11 mouse cellular contexts compared by ENCODE assay signal in the genomic region with DNA sequence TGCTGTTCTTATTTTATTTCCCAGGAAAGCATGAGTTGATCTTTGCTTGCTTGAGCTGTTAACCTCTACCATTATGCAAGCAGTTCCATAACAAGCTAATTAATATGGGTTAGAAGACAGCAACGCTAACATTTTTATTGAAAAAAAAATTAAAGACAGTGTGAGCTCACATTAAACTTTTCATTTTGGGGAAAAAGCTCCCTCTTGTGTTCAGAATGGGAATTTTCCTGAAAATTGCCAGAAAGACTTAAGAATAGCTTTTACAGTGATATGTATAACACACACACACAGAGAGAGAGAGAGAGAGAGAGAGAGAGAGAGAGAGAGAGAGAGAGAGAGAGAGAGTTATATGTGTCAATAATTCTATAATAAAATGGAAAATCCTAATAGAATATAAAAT. TPM values are rescaled to one million over a fixed set of nuclear protein-coding genes. Genes with fewer than 3 reads are reported as not detected.
DNase-seq lines count a peak whose midpoint lies in the region; ATAC-seq and TF ChIP-seq lines count a peak whose summit lies in the region.
"Had no signal": no experiment of that assay in that cellular context is flagged by ENCODE, and none has a peak within 500 bp of the region (broad histone marks: within the 10 kb centered on the region; RNA-seq: fewer than 3 reads in every experiment).

No protein-coding gene starts in this region.

- H3K4me2 ChIP-seq in stomach, postnatal 0 days (replicated peaks; ENCODE audit: low read depth): no peak overlapping the region

- H3K9me3 ChIP-seq in stomach, postnatal 0 days (ENCODE audit: control insufficient read depth, low read length): no peaks in the 10 kb centered on the region

- peak; percentile 5 to 38 for DNase-seq in cerebellum, postnatal 14 days
- no peak for DNase-seq in cerebellum, postnatal 36 days
- peak; percentile 17 for DNase-seq in layer of hippocampus, adult 11-12 months (ENCODE audit: low spot score)
- DNase-seq in layer of hippocampus, postnatal 10 days (ENCODE audit: low spot score in 2 of 2): no peak
- DNase-seq in thymus, postnatal 0 days (ENCODE audit: low spot score): peak; percentile 34
- DNase-seq in thymus, adult 18-20 months: no peak
- DNase-seq in stomach, postnatal 0 days (ENCODE audit: low spot score): no peak
- no peak for DNase-seq in spleen, postnatal 10 days (ENCODE audit: low spot score in 2 of 2)
- DNase-seq: adrenal gland, postnatal 36 days; layer of hippocampus, postnatal 36 days had no signal

- TF ChIP-seq EP300 in stomach, postnatal 0 days (optimal IDR thresholded peaks at IDR 0.05): no peak

- no peak for ATAC-seq in stomach, postnatal 0 days (ENCODE audit: low FRiP score, low TSS enrichment)

- no peaks in the 10 kb centered on the region for H3K4me1 ChIP-seq in stomach, postnatal 0 days (replicated peaks; ENCODE audit: control insufficient read depth, insufficient read depth)

- peak; percentile 64 for TF ChIP-seq CTCF in stomach, postnatal 0 days (IDR thresholded peaks at IDR 0.05; ENCODE audit: low read depth)

- H3K27me3 ChIP-seq in stomach, postnatal 0 days (ENCODE audit: control insufficient read depth, insufficient read depth, low read length): no peaks in the 10 kb centered on the region

- H3K36me3 ChIP-seq in stomach, postnatal 0 days (ENCODE audit: control insufficient read depth, insufficient read depth, low read length): no peaks in the 10 kb centered on the region

- no peak overlapping the region for H3K27ac ChIP-seq in stomach, postnatal 0 days (replicated peaks)

- 10% methylated on average over 1 of the region's 1 CpGs for WGBS in stomach, postnatal 0 days

- H3K9ac ChIP-seq in stomach, postnatal 0 days (ENCODE audit: low read length): no peak overlapping the region

- no peak overlapping the region for H3K4me3 ChIP-seq in stomach, postnatal 0 days (ENCODE audit: low read depth, low read length)

RNA-seq across cellular contexts. Expression of a gene that starts 50.3 kb away (rescaled TPM):
- total RNA-seq in layer of hippocampus, postnatal 10 days (2021): 1 to 10 TPM; 1.5 to 2.4 TPM
- polyA plus RNA-seq in thymus, postnatal 0 days (2015; fragmentation: Nextera tagmentation; extraction: Ambion mirVana): 0.78 and 0.91 TPM in 2 replicates
- 6.3 and 6.7 TPM in 2 replicates for polyA plus RNA-seq in stomach, postnatal 0 days (2015; fragmentation: Nextera tagmentation; extraction: Ambion mirVana)
- total RNA-seq: adrenal gland, postnatal 36 days; megakaryocyte, adult 5-6 weeks had no signal

Comparison
In these comparisons a context has a peak if more than half of its experiments do, and no peak if none do; other contexts are left out.
1. DNase-seq: peak in cerebellum, postnatal 14 days (2 of 2), layer of hippocampus, adult 11-12 months (single experiment) and thymus, postnatal 0 days (single experiment); none in cerebellum, postnatal 36 days (0 of 2), layer of hippocampus, postnatal 10 days (0 of 2), thymus, adult 18-20 months (0 of 2), stomach, postnatal 0 days (single experiment) and spleen, postnatal 10 days (0 of 2).